Mouse (Mus musculus): ENCODE measurements around the gene Sytl2. TPM values are rescaled to one million over a fixed set of nuclear protein-coding genes. Genes with fewer than 3 reads are reported as not detected.

Sytl2 gene
- polyA plus RNA-seq, 1 experiment from 2014 or later = 5.2 TPM

GRCm38 (mm10) chr7:90426020-90427001, 124.3 kb downstream of the Sytl2 start, which contains the start of gene Ccdc89:
Gene Ccdc89 (plus strand): TSS chr7:90426577.
- 0 out of 2 replicates have a peak, but pooled peaks cover 2% of the 10 kb centered on the region for H3K4me1 ChIP-seq (ENCODE audit: control insufficient read depth, insufficient read depth, low read length)
- H3K36me3 ChIP-seq (ENCODE audit: control insufficient read depth, insufficient read depth, low read length) = no peaks in the 10 kb centered on the region
- H3K27me3 ChIP-seq (ENCODE audit: control insufficient read depth, insufficient read depth, low read length) = no peaks in the 10 kb centered on the region
- H3K27ac ChIP-seq (ENCODE audit: low read depth, low read length) = no peak within 1 kb of the TSS
- H3K4me3 ChIP-seq (ENCODE audit: low read depth, low read length) = peak within 1 kb of the TSS; percentile 48
- WGBS (ENCODE audit: insufficient replicate concordance) = 16% methylated on average over 29 of the region's 29 CpGs
- H3K4me2 ChIP-seq = peak within 1 kb of the TSS; percentile 82
- H3K9me3 ChIP-seq (replicated peaks; ENCODE audit: control insufficient read depth, low read length) = no peaks in the 10 kb centered on the region
- H3K9ac ChIP-seq (ENCODE audit: low read depth, low read length) = peak within 1 kb of the TSS; percentile 65
- peak; percentile 97 for ATAC-seq (replicated peaks; ENCODE audit: insufficient number of reproducible peaks, low FRiP score, low TSS enrichment)

GRCm38 (mm10) chr7:90427006-90427405, 125.0 kb downstream of the Sytl2 start:
- WGBS (ENCODE audit: insufficient replicate concordance) = 39% methylated on average over 9 of the region's 9 CpGs
- H3K9me3 ChIP-seq (replicated peaks; ENCODE audit: control insufficient read depth, low read length) = no peaks in the 10 kb centered on the region
- H3K4me2 ChIP-seq = peak overlapping the region; percentile 82
- 0 out of 2 replicates have a peak, but pooled peaks cover 2% of the 10 kb centered on the region for H3K4me1 ChIP-seq (ENCODE audit: control insufficient read depth, insufficient read depth, low read length)
- peak overlapping the region; percentile 65; the same call in 1 of the 2 replicates for H3K9ac ChIP-seq (ENCODE audit: low read depth, low read length)
- H3K27ac ChIP-seq (ENCODE audit: low read depth, low read length) = no peak overlapping the region
- no peaks in the 10 kb centered on the region for H3K27me3 ChIP-seq (ENCODE audit: control insufficient read depth, insufficient read depth, low read length)
- H3K4me3 ChIP-seq (ENCODE audit: low read depth, low read length) = peak overlapping the region; percentile 48
- no peak for ATAC-seq (replicated peaks; ENCODE audit: insufficient number of reproducible peaks, low FRiP score, low TSS enrichment)
- H3K36me3 ChIP-seq (ENCODE audit: control insufficient read depth, insufficient read depth, low read length) = no peaks in the 10 kb centered on the region

- no peak overlapping the region for H3K4me2 ChIP-seq
- no peak overlapping the region for H3K27ac ChIP-seq (ENCODE audit: low read depth, low read length)
- H3K4me1 ChIP-seq (ENCODE audit: control insufficient read depth, insufficient read depth, low read length) = no peaks in the 10 kb centered on the region
- H3K9ac ChIP-seq (ENCODE audit: low read depth, low read length) = no peak overlapping the region
- no peak for ATAC-seq (replicated peaks; ENCODE audit: insufficient number of reproducible peaks, low FRiP score, low TSS enrichment)
- no peaks in the 10 kb centered on the region for H3K36me3 ChIP-seq (ENCODE audit: control insufficient read depth, insufficient read depth, low read length)
- no peaks in the 10 kb centered on the region for H3K9me3 ChIP-seq (replicated peaks; ENCODE audit: control insufficient read depth, low read length)
- no peak overlapping the region for H3K4me3 ChIP-seq (ENCODE audit: low read depth, low read length)
- no peaks in the 10 kb centered on the region for H3K27me3 ChIP-seq (ENCODE audit: control insufficient read depth, insufficient read depth, low read length)
These were observed 130.2 kb downstream of the Sytl2 start for GRCm38 (mm10) chr7:90432221-90432620.

GRCm38 (mm10) chr7:90440044-90440443, 138.0 kb downstream of the Sytl2 start:
- no peak for ATAC-seq (replicated peaks; ENCODE audit: insufficient number of reproducible peaks, low FRiP score, low TSS enrichment)
- no peaks in the 10 kb centered on the region for H3K4me1 ChIP-seq (ENCODE audit: control insufficient read depth, insufficient read depth, low read length)
- H3K4me2 ChIP-seq = no peak overlapping the region
- H3K9me3 ChIP-seq (replicated peaks; ENCODE audit: control insufficient read depth, low read length) = no peaks in the 10 kb centered on the region
- 82% methylated on average over 4 of the region's 4 CpGs for WGBS (ENCODE audit: insufficient replicate concordance)
- no peaks in the 10 kb centered on the region for H3K36me3 ChIP-seq (ENCODE audit: control insufficient read depth, insufficient read depth, low read length)
- H3K4me3 ChIP-seq (ENCODE audit: low read depth, low read length) = no peak overlapping the region
- H3K9ac ChIP-seq (ENCODE audit: low read depth, low read length) = no peak overlapping the region
- H3K27ac ChIP-seq (ENCODE audit: low read depth, low read length) = no peak overlapping the region
- no peaks in the 10 kb centered on the region for H3K27me3 ChIP-seq (ENCODE audit: control insufficient read depth, insufficient read depth, low read length)

- peak overlapping the region; percentile 99 for H3K4me3 ChIP-seq (ENCODE audit: low read depth, low read length)
- ATAC-seq (replicated peaks; ENCODE audit: insufficient number of reproducible peaks, low FRiP score, low TSS enrichment) = no peak
These were observed 140.0 kb downstream of the Sytl2 start for GRCm38 (mm10) chr7:90442070-90442469.

GRCm38 (mm10) chr7:90442518-90443080, 140.5 kb downstream of the Sytl2 start, which contains the start of gene Crebzf:
Gene Crebzf (plus strand): TSS chr7:90442729.
- H3K4me2 ChIP-seq = peak within 1 kb of the TSS; percentile 89
- H3K27ac ChIP-seq (ENCODE audit: low read depth, low read length) = peak within 1 kb of the TSS; percentile 100
- WGBS (ENCODE audit: insufficient replicate concordance) = under 1% methylated on average over 50 of the region's 54 CpGs
- no peaks in the 10 kb centered on the region; the same call in 1 of the 2 replicates for H3K4me1 ChIP-seq (ENCODE audit: control insufficient read depth, insufficient read depth, low read length)
- H3K9ac ChIP-seq (ENCODE audit: low read depth, low read length) = peak within 1 kb of the TSS; percentile 99
- no peaks in the 10 kb centered on the region for H3K27me3 ChIP-seq (ENCODE audit: control insufficient read depth, insufficient read depth, low read length)
- H3K9me3 ChIP-seq (replicated peaks; ENCODE audit: control insufficient read depth, low read length) = no peaks in the 10 kb centered on the region
- peak; percentile 97 for ATAC-seq (replicated peaks; ENCODE audit: insufficient number of reproducible peaks, low FRiP score, low TSS enrichment)
- peak within 1 kb of the TSS; percentile 99 for H3K4me3 ChIP-seq (ENCODE audit: low read depth, low read length)
- H3K36me3 ChIP-seq (ENCODE audit: control insufficient read depth, insufficient read depth, low read length) = no peaks in the 10 kb centered on the region

More at GRCm38 (mm10) chr7:90442070-90442469, 140.0 kb downstream of the Sytl2 start:
- Histone ChIP-seq H3K9me3 (replicated peaks; ENCODE audit: control insufficient read depth, low read length) (no peaks in the 10 kb centered on the region), H3K27me3 (ENCODE audit: control insufficient read depth, insufficient read depth, low read length) (no peaks in the 10 kb centered on the region), H3K27ac (ENCODE audit: low read depth, low read length) (0 out of 2 replicates have a peak overlapping the region, but pooled peaks have one; percentile 46), H3K36me3 (ENCODE audit: control insufficient read depth, insufficient read depth, low read length) (no peaks in the 10 kb centered on the region), H3K4me2 (peak overlapping the region; percentile 89), H3K9ac (ENCODE audit: low read depth, low read length) (peak overlapping the region; percentile 75), H3K4me1 (ENCODE audit: control insufficient read depth, insufficient read depth, low read length) (no peaks in the 10 kb centered on the region)
- 17% methylated on average over 4 of the region's 4 CpGs for WGBS (ENCODE audit: insufficient replicate concordance)

- Histone ChIP-seq H3K9me3 (replicated peaks; ENCODE audit: control insufficient read depth, low read length) (no peaks in the 10 kb centered on the region), H3K4me3 (ENCODE audit: low read depth, low read length) (peak overlapping the region; percentile 99), H3K4me2 (peak overlapping the region; percentile 89), H3K36me3 (ENCODE audit: control insufficient read depth, insufficient read depth, low read length) (no peaks in the 10 kb centered on the region), H3K27ac (ENCODE audit: low read depth, low read length) (peak overlapping the region; percentile 100), H3K27me3 (ENCODE audit: control insufficient read depth, insufficient read depth, low read length) (no peaks in the 10 kb centered on the region), H3K4me1 (ENCODE audit: control insufficient read depth, insufficient read depth, low read length) (no peaks in the 10 kb centered on the region; the same call in 1 of the 2 replicates), H3K9ac (ENCODE audit: low read depth, low read length) (peak overlapping the region; percentile 99)
- under 1% methylated on average over 102 of the region's 123 CpGs for WGBS (ENCODE audit: insufficient replicate concordance)
- ATAC-seq (replicated peaks; ENCODE audit: insufficient number of reproducible peaks, low FRiP score, low TSS enrichment) = peak; percentile 68
These were observed 141.3 kb downstream of the Sytl2 start for GRCm38 (mm10) chr7:90443101-90444091.
